Mouse (Mus musculus): ENCODE measurements around the gene Cited4. TPM values are rescaled to one million over a fixed set of nuclear protein-coding genes. Genes with fewer than 3 reads are reported as not detected.
A peak's percentile ranks its signal among the peaks of the same experiment; 100 is the strongest.

Cited4 gene
- polyA plus RNA-seq (2014; fragmentation: Nextera tagmentation; extraction: Ambion mirVana), result 1.2 TPM in 2 replicates

- H3K27me3 ChIP-seq (ENCODE audit: control insufficient read depth, insufficient read depth, low read length), result peaks cover 17% of the 10 kb centered on the region
- ATAC-seq (ENCODE audit: low FRiP score, low TSS enrichment) (peak; percentile 72), DNase-seq (peak; percentile 85)
- peaks cover 6% of the 10 kb centered on the region; the same call in 1 of the 2 replicates for H3K4me1 ChIP-seq (ENCODE audit: control insufficient read depth, insufficient read depth, low read length)
- under 1% methylated on average over 50 of the region's 50 CpGs for WGBS
- no peaks in the 10 kb centered on the region for H3K9me3 ChIP-seq (ENCODE audit: control insufficient read depth, low read length)
- no peaks in the 10 kb centered on the region for H3K36me3 ChIP-seq (ENCODE audit: control insufficient read depth, insufficient read depth, low read length)
- H3K4me3 ChIP-seq (replicated peaks; ENCODE audit: low read depth, low read length), result peak within 1 kb of the TSS; percentile 48
- H3K27ac ChIP-seq (replicated peaks; ENCODE audit: low read depth, low read length), result no peak within 1 kb of the TSS; the same call in 1 of the 2 replicates
- peak within 1 kb of the TSS; percentile 99 for H3K4me2 ChIP-seq (ENCODE audit: low read length)
- peak within 1 kb of the TSS; percentile 53 for H3K9ac ChIP-seq (replicated peaks; ENCODE audit: low read length)
These were observed at the start of gene Cited4 for GRCm38 (mm10) chr4:120666358-120667024. TSS of gene Cited4 (plus strand) at chr4:120666572.

- no peaks in the 10 kb centered on the region for H3K4me1 ChIP-seq (ENCODE audit: control insufficient read depth, insufficient read depth, low read length)
- no peaks in the 10 kb centered on the region for H3K27me3 ChIP-seq (ENCODE audit: control insufficient read depth, insufficient read depth, low read length)
- no peak overlapping the region for H3K4me2 ChIP-seq (ENCODE audit: low read length)
- ATAC-seq (ENCODE audit: low FRiP score, low TSS enrichment) (no peak), DNase-seq (no peak)
- WGBS, result 89% methylated on average over 6 of the region's 6 CpGs
- no peak overlapping the region for H3K9ac ChIP-seq (replicated peaks; ENCODE audit: low read length)
- H3K4me3 ChIP-seq (replicated peaks; ENCODE audit: low read depth, low read length), result no peak overlapping the region
- H3K36me3 ChIP-seq (ENCODE audit: control insufficient read depth, insufficient read depth, low read length), result no peaks in the 10 kb centered on the region
- H3K9me3 ChIP-seq (ENCODE audit: control insufficient read depth, low read length), result no peaks in the 10 kb centered on the region
- H3K27ac ChIP-seq (replicated peaks; ENCODE audit: low read depth, low read length), result no peak overlapping the region
These were observed 38.6 kb upstream of the Cited4 start for GRCm38 (mm10) chr4:120627728-120628127.

- no peak overlapping the region for H3K27ac ChIP-seq (replicated peaks; ENCODE audit: low read depth, low read length)
- no peaks in the 10 kb centered on the region for H3K9me3 ChIP-seq (ENCODE audit: control insufficient read depth, low read length)
- ATAC-seq (ENCODE audit: low FRiP score, low TSS enrichment) (no peak), DNase-seq (no peak)
- no peak overlapping the region for H3K4me2 ChIP-seq (ENCODE audit: low read length)
- H3K4me3 ChIP-seq (replicated peaks; ENCODE audit: low read depth, low read length), result no peak overlapping the region
- H3K9ac ChIP-seq (replicated peaks; ENCODE audit: low read length), result no peak overlapping the region
- H3K4me1 ChIP-seq (ENCODE audit: control insufficient read depth, insufficient read depth, low read length), result no peaks in the 10 kb centered on the region
- 84% methylated on average over 8 of the region's 8 CpGs for WGBS
- no peaks in the 10 kb centered on the region for H3K27me3 ChIP-seq (ENCODE audit: control insufficient read depth, insufficient read depth, low read length)
- H3K36me3 ChIP-seq (ENCODE audit: control insufficient read depth, insufficient read depth, low read length), result no peaks in the 10 kb centered on the region
These were observed 36.0 kb upstream of the Cited4 start for GRCm38 (mm10) chr4:120630218-120630931.

- no peak overlapping the region for H3K9ac ChIP-seq (replicated peaks; ENCODE audit: low read length)
- H3K27ac ChIP-seq (replicated peaks; ENCODE audit: low read depth, low read length), result no peak overlapping the region
- ATAC-seq (ENCODE audit: low FRiP score, low TSS enrichment) (no peak), DNase-seq (no peak)
- H3K4me2 ChIP-seq (ENCODE audit: low read length), result no peak overlapping the region
- H3K36me3 ChIP-seq (ENCODE audit: control insufficient read depth, insufficient read depth, low read length), result no peaks in the 10 kb centered on the region
- H3K9me3 ChIP-seq (ENCODE audit: control insufficient read depth, low read length), result no peaks in the 10 kb centered on the region
- no peaks in the 10 kb centered on the region for H3K4me1 ChIP-seq (ENCODE audit: control insufficient read depth, insufficient read depth, low read length)
- H3K27me3 ChIP-seq (ENCODE audit: control insufficient read depth, insufficient read depth, low read length), result no peaks in the 10 kb centered on the region
- WGBS, result 84% methylated on average over 6 of the region's 6 CpGs
- no peak overlapping the region for H3K4me3 ChIP-seq (replicated peaks; ENCODE audit: low read depth, low read length)
These were observed 34.5 kb upstream of the Cited4 start for GRCm38 (mm10) chr4:120631828-120632227.

GRCm38 (mm10) chr4:120635351-120635750, 31.0 kb upstream of the Cited4 start:
- no peaks in the 10 kb centered on the region for H3K9me3 ChIP-seq (ENCODE audit: control insufficient read depth, low read length)
- no peaks in the 10 kb centered on the region for H3K27me3 ChIP-seq (ENCODE audit: control insufficient read depth, insufficient read depth, low read length)
- no peak overlapping the region for H3K9ac ChIP-seq (replicated peaks; ENCODE audit: low read length)
- DNase-seq (no peak), ATAC-seq (ENCODE audit: low FRiP score, low TSS enrichment) (no peak)
- WGBS, result 80% methylated on average over 2 of the region's 2 CpGs
- no peaks in the 10 kb centered on the region for H3K4me1 ChIP-seq (ENCODE audit: control insufficient read depth, insufficient read depth, low read length)
- H3K4me3 ChIP-seq (replicated peaks; ENCODE audit: low read depth, low read length), result no peak overlapping the region
- H3K27ac ChIP-seq (replicated peaks; ENCODE audit: low read depth, low read length), result no peak overlapping the region
- no peak overlapping the region for H3K4me2 ChIP-seq (ENCODE audit: low read length)
- no peaks in the 10 kb centered on the region for H3K36me3 ChIP-seq (ENCODE audit: control insufficient read depth, insufficient read depth, low read length)

GRCm38 (mm10) chr4:120641946-120642345, 24.4 kb upstream of the Cited4 start:
- no peaks in the 10 kb centered on the region for H3K4me1 ChIP-seq (ENCODE audit: control insufficient read depth, insufficient read depth, low read length)
- DNase-seq, result no peak
- H3K4me3 ChIP-seq (replicated peaks; ENCODE audit: low read depth, low read length), result no peak overlapping the region
- no peak for ATAC-seq (ENCODE audit: low FRiP score, low TSS enrichment)
- H3K9me3 ChIP-seq (ENCODE audit: control insufficient read depth, low read length), result no peaks in the 10 kb centered on the region
- H3K27ac ChIP-seq (replicated peaks; ENCODE audit: low read depth, low read length), result no peak overlapping the region
- 94% methylated on average over 6 of the region's 6 CpGs for WGBS
- H3K4me2 ChIP-seq (ENCODE audit: low read length), result no peak overlapping the region
- H3K36me3 ChIP-seq (ENCODE audit: control insufficient read depth, insufficient read depth, low read length), result no peaks in the 10 kb centered on the region
- no peaks in the 10 kb centered on the region for H3K27me3 ChIP-seq (ENCODE audit: control insufficient read depth, insufficient read depth, low read length)
- H3K9ac ChIP-seq (replicated peaks; ENCODE audit: low read length), result no peak overlapping the region

GRCm38 (mm10) chr4:120643899-120644298, 22.5 kb upstream of the Cited4 start:
- H3K4me2 ChIP-seq (ENCODE audit: low read length), result no peak overlapping the region
- 85% methylated on average over 3 of the region's 3 CpGs for WGBS
- no peaks in the 10 kb centered on the region for H3K4me1 ChIP-seq (ENCODE audit: control insufficient read depth, insufficient read depth, low read length)
- H3K9ac ChIP-seq (replicated peaks; ENCODE audit: low read length), result no peak overlapping the region
- H3K4me3 ChIP-seq (replicated peaks; ENCODE audit: low read depth, low read length), result no peak overlapping the region
- no peak for ATAC-seq (ENCODE audit: low FRiP score, low TSS enrichment)
- H3K9me3 ChIP-seq (ENCODE audit: control insufficient read depth, low read length), result no peaks in the 10 kb centered on the region
- no peak overlapping the region for H3K27ac ChIP-seq (replicated peaks; ENCODE audit: low read depth, low read length)
- DNase-seq, result no peak
- H3K27me3 ChIP-seq (ENCODE audit: control insufficient read depth, insufficient read depth, low read length), result peaks cover 1% of the 10 kb centered on the region; the same call in 1 of the 2 replicates
- no peaks in the 10 kb centered on the region for H3K36me3 ChIP-seq (ENCODE audit: control insufficient read depth, insufficient read depth, low read length)

GRCm38 (mm10) chr4:120649369-120650207, 16.8 kb upstream of the Cited4 start:
- Histone ChIP-seq H3K9me3 (ENCODE audit: control insufficient read depth, low read length) (no peaks in the 10 kb centered on the region), H3K36me3 (ENCODE audit: control insufficient read depth, insufficient read depth, low read length) (no peaks in the 10 kb centered on the region), H3K27me3 (ENCODE audit: control insufficient read depth, insufficient read depth, low read length) (peaks cover 9% of the 10 kb centered on the region; the same call in 1 of the 2 replicates), H3K9ac (replicated peaks; ENCODE audit: low read length) (peak overlapping the region; percentile 63), H3K4me3 (replicated peaks; ENCODE audit: low read depth, low read length) (peak overlapping the region; percentile 50), H3K4me1 (ENCODE audit: control insufficient read depth, insufficient read depth, low read length) (0 out of 2 replicates have a peak, but pooled peaks cover 4% of the 10 kb centered on the region), H3K27ac (replicated peaks; ENCODE audit: low read depth, low read length) (no peak overlapping the region), H3K4me2 (ENCODE audit: low read length) (peak overlapping the region; percentile 96)
- ATAC-seq (ENCODE audit: low FRiP score, low TSS enrichment) (peak; percentile 67), DNase-seq (peak; percentile 74)
- WGBS, result 4% methylated on average over 55 of the region's 55 CpGs
